Mouse (Mus musculus) B cell, adult 2 months (primary cell): ENCODE measurements at regions not wholly inside any gene's neighbourhood (a gene's known extent, or its start where the extent isn't known, plus 50 kb on each side); places are given as distances from the start of the nearest gene placed in this dataset.
A peak's percentile ranks its signal among the peaks of the same experiment; 100 is the strongest.

Experiments used
- DNase-seq, 2 experiments: peaks; one replicate each; pipeline ENCODE4 v3.0.0; 2022

DNA sequence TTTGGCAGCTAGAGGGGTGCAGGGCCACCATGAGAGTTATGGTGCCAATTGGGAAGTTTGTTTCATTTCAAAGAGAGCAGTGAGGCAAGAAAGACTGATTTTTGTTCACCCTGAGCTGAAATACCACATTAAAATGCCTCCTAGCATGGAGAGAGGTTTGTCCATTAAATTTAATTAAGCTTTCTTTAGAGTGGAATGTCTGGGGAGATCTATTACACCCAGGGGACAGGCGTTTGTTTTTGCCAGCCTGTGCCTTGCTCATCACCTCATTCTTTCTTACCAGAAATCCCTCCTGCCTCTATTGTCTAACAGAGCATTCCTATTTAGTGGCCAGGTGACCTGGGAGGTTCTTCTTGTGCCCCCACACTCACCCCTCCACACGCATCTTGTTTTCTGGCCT, 55.2 kb upstream of the Rcn1 start:
- DNase-seq = no peak

DNA sequence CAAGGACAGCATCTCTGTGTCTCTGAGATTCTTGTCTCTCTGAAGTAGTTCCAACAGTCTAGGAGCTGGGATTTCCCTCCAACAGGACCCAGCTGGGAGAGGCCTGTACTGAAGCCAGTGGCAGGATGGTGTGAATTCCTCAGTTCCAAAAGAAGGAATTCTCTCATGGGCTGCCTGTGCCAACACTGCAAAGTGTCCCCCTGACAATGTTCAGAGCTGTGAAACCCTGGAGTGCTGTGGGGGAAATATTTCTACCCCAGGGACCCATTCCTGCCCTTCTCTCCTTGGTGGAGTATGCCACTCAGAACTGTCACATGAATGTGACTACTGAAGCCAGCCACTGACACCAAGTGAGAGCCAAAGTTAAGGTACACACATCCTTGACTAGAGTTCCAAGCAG, 55.7 kb upstream of the Rcn1 start:
- no peak for DNase-seq

DNA sequence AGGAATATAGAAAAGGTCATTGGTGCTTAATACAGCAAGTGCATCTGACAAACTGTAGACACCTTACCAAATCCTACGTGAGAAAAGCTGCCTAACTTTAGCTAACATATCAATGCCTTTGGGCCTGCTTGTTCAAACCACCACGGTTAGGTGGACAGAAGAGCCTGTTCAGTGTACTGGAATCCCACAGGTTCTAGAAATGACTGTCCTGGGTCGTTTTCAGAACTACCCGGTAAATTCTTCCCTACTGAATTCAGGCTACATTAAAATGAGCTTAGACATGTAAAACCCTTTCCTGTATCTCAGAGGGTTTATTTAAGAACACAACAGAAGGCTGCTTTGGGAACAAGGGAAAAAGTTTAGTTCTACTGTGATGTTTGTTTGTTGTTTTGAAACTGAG, 59.5 kb upstream of the Rcn1 start:
- no peak for DNase-seq

DNA sequence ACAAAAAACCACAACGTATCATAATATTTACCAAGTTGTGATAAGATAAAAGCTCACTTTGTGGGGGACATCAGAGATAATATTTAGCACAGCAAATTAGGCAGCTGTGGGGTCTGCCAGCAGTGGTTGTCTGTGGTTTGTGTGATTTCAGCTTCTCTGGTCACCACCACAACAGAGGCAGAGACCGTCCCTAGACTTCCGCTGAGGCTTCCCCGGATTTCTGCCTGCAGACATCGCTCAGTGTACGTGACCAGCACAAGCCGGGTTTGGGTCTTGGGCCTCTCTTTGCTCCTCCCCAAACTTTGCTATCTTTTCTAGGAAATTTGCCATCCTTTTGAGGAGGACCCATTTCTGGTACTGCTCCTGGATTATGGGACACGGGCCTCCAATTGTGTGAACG, 60.4 kb upstream of the Rcn1 start:
- no peak for DNase-seq

DNA sequence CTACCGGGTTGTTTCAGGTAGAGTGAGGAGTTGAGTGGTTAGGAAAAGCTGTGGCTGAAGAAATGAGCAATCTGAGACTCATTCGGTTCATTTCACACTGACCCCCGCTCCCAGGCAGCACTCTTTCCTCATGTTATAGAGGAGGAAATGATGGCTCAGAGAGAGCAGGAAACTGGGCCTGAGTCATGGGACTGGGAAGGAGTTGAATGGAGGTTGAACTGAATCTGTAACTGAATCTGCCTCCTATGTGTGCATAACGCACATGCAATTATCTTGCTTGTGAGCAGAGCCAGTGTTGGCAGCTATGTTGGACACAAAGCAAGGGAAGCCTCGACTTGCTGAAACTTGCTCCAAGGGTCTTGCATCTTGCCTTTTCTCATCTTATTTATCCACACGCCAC, 66.5 kb upstream of the Rcn1 start:
- no peak for DNase-seq

DNA sequence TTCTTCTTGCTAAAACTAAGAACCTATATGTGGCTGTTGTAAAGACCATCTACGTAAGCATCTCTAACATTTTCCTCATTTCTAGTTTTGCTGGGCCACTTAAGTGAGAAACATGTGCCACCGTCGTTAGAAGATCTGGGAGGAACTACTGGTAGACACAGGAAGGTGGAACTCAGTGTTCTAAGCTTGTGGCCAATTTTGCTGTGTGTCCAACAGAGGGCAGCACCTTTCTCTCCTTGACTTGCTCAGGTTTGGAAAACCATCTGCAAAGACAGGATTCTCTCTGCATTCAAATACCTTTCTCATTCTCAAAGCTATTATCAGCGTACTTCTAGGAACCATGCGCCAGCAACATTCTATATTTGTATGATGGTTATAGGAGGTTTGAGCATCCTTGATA, 69.8 kb upstream of the Rcn1 start:
- DNase-seq = no peak

DNA sequence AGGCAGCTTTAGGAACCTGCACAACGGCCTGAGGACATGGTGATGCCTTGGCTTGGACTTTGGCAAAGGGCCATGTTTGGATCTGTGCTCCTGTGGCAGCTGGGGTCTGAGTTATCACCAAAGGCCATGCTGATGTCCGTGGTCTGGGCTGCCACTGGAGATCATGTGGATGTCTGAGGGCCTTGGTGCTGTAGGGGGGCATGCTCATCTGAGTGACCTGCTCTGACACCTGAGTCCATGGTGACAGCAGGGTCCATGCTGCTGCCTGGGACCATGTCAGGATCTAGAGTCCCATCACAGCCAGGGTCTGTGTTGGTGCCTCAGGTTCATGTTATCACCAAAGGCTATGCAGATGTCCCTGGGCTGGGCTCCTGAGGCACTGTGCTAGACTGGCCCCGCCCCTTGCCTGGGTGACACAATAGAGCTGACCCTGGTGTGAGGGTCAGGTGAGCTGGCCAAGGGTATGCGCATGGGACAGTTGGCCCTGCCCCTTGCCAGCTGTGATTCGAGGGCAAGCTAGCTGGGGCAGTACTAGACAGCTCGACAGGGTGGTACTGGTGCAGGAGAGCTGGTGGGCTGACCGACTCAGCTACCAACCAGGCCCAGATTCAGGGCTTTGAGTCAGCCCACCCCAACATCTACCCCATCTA, 77.0 kb upstream of the Rcn1 start:
- no peak for DNase-seq

DNA sequence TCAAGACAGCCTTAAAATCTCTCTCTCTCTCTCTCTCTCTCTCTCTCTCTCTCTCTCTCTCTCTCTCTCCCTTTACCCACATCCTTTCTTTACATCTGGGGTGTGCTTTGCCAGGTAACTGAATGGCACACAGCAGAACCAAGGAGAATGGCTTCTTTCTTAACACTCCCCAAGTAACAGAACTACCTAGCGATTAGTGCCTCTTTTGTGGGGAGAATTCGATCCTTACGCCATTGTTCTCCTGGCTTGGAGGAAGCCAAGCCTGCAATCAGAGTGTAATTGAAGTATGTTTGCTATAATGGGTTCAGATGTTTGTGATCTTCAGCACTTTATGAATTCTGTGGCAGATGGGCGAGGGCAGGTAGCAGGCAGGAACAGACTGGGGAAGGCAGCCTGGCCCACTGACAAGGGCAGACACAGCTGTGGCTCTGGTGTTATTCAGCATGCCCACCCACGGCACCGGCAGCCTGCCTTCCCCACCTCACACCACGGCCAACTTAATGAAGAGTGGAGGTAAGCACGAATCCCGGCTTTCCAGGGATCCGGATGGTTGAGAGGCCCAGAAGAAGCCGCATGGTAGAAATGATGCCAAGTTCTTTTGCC, 83.0 kb upstream of the Rcn1 start:
- DNase-seq = no peak

DNA sequence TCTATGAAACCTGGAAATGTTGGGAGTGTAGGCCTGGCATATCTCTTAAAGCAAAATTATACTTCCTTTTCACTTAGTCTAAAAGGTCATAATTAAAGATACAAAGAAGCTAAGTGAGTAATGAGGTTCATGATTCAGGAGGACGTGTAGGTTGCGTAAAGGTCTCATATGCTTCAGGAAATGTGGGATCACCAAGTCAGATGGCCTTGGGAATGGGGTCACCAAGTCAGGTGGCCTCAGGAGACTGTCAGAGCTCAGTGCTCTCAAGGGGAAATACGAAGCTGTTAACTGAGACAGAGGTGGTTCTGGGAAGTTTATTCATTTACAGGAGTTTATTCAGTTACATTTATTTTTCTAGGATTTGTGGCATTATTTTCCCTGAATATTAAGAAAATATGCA, 85.4 kb upstream of the Rcn1 start:
- no peak for DNase-seq

DNA sequence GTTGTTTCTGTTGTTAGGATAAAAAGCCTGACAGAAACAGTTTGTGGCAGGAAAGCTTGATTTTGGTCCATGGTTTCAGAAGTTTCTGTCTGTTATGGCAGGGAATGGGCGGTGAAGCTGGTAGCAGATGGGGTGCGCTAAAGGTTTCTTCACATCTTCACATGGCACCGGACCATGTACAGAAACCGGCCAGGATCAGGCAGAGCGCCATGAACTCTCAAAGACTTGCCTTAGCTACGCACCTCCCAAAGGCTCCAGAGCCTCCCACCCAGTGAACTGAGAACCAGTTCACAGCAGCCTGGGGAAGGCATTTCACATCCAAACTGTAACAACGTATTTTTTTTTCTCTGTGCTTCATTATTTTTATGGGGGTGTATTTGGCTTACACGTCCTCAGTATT, 86.2 kb upstream of the Rcn1 start:
- DNase-seq = no peak

DNA sequence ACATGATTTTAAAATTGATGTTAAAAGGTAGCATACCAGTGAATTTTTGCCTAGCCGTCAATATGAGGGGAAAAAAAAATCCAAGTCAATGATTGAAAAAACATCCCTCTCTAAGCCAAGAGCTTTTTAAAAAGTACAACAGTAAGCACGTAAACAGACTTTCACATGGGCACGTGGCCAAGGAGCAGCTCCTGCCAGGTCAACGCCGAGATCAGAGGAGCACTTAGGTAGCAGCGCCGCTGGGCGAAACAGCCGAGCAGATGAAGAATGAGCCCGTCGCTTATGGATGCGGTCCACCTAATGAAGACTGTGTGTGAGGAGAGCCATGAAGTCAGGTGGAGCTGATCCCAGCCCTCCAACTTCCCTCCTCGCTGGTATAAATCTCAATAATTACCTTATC, 96.7 kb upstream of the Rcn1 start:
- DNase-seq = no peak

DNA sequence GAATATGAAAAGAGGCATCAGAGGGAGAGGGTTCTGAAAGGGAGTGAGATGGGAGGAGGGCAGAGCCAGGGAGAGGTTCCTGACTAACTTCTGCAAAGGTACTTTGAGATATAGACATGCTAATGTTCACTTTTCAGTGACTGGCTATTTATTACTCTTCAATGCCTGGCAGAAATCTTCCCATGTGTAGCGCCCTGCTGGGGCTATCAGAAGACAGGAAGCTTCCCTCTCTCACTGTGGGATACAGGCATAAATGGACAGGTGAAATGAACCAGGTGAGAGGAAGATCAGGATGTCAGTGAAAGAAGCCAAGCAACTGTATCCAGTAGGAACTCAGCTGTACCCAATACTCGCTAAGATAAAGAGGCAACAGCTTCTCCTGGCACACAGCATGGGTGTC, 105.1 kb upstream of the Rcn1 start:
- no peak for DNase-seq

DNA sequence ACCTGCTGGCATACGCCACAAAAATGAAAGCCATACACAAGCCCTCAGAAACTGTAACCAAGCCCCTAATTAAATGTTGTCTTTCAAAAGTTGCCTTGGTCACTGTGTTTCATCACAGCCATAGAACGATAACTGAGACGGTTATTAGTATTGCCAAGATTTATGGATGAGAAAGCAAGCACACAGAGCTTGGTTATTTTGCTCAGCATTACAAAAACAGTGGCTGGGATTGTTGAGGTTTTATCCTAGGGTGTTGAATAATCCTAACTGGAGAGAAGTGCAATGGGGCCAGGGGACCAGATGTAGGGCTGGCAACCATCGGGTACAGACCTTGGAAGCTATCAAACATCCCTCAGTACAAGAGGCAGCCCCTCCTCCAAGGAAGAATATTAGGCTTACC, 106.4 kb upstream of the Rcn1 start:
- DNase-seq = no peak

DNA sequence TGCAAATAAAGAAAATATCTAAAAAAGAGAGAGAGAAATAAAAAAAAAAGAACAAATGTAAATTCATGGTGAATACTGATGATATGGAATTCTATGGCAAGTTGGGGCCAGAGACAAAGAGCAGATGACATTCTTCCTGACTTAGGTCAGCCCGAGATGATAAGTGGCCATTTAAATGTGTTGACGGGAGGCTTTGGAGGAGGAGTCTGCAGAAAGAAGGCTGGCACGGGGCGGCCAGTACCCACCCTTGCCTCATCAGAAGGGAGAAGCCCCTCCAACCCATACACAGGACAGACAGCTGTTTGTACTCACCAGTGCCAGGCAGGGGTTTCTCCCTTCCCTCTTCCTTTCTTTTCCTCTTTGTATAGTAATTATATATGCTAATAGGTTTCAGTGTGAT, 108.0 kb upstream of the Rcn1 start:
- DNase-seq = no peak

DNA sequence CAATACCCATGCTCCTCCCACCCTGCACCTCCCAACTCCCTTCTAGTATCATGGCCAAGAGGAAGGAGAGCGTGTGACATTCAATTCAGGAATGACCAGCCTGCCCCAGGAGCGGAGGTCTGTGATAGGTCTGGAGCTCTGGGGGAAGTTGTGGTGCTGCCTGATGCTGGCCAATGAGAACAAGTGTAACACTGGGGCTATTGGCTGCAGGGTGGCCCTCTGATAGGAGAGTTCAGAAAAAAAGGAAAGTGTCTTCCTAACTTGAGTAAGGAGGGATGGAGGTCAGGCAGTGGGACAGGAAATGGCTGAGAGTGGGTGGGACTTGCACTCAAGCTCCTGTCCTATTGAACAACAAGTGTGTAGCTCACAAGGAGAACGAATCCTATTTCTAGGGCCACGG, 111.7 kb upstream of the Rcn1 start:
- no peak for DNase-seq

DNA sequence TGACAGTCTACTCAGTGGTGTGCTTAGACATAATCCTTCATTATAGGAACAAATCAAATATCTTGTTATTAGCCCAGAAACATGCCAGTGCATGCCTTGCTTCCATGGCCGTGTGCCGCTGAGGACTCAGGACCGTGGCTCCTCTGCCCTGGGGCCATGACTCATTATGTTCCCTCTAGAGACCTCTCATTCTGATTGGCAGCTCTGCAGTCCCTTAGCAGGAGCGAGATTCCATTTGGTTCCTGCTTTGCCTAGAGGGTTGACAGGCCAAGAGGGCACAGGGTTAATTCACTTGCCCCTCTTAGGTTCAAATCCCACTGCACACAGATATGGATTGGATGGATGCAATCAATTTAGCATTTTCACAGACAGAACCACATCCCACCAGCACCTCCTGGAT, 112.6 kb upstream of the Rcn1 start:
- no peak for DNase-seq

DNA sequence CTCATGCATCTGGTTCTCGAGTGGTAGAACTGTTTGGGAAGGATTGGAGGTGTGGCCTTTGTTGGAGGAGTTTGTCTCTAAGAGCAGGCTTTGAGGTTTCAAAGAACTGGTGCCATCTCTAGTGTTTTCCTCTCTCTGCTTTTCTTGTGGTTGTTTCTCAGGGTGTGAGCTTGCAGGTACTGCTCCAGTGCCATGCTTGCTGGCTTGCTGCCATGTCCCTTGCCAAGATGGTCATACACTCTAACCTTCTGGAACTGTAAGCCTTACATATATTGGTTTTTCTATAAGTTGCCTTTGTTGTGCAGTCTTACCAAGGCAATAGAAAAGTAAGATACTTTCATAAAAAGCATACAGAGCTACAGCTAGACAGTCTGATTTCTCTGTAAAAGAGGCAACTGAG, 115.1 kb upstream of the Rcn1 start:
- no peak for DNase-seq

DNA sequence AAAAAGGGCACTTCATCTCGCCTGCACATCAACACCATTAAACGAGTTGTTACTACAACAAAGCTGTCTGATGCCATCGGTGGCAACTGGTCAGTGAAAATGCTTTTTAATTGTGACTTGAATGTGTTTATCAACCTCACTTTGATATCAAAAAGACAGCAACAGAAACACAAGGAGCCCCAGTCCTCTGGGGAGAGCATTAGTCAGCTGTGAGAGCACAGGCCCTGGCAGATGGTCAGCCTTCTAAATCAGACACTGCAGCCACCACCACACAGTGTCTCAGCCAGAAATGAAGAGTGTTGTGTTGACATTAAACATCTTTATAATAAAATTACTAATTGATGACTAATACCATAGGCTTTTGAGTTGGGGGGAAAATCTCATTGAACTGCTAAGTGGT, 115.8 kb upstream of the Rcn1 start:
- no peak for DNase-seq

DNA sequence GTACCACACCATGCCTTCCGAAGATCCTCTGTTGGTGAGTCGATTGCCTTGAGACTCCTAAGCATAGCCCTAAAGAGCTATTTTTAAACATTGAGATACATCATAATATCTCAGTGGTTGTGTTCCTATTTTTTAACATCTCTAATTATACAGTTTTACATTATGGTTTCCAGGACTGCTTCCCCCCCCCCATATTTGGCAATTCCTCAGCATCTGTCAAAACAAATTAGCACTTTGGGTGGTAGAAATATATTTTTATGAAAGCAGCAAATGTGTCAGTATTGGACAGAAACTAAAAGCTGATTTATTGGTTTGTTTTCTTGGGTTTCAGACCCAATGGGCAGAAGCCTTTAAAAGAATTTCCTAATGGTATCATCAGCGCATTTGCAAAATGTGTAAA, 116.2 kb upstream of the Rcn1 start:
- no peak for DNase-seq

DNA sequence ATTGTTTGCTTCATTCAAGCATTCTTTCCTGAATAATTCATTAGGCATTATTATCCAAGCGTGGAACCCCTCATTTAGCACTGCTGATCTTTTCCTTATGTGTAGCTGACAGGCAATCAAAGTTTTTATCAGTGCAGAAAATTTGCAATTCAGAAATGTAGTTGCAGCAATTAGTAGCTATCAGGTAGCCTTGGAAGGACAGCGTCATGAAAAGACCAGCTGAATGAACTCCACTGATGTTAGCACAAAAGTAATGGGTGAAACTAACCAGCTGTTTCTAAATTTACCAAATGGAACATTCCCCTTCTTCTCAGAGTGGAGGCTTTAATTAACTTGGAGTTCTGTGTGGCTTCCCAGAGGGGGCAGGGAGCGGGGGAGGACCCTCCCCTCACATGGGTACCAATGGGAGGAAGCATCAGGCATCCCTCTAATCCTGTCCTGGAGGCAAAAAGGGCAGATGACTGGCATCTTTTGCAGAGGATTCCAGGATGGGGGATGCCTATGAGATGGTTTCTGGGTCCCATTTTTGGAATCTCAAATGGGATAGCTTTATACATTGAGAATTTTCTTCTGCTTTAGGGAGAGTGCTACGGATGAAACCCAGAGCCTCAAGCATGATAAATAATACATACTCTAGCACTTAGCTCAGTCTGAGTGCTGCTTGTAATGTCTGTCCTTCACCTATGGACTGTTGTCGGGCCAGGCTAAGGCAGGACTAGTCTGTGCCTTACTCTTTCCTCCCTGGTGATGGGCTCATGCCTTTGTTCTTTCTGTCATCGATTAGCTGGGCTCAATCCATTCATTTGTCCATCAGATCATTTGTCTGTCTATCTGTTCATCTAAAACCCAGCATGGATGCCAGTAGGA, 117.4 kb upstream of the Rcn1 start:
- DNase-seq = no peak

DNA sequence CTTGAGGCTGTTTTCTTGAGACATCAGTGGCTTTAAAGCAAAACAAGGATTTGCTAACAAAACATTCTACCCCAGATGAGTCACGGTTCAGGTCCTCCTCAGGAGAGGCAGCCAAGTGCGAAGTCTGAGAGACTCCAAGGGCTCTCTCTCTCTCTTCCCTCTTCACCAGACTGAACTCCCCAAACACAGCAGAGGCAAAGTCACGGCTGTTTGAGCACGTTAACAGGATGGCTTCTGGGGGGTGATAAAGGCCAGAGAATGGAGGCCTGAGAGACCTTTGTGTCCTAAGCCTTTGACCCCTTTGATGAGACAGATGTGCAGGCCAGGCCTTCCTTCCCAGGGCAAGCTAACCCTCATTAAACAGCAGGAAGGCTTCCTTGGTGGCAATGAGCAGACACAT, 122.7 kb upstream of the Rcn1 start:
- no peak for DNase-seq

DNA sequence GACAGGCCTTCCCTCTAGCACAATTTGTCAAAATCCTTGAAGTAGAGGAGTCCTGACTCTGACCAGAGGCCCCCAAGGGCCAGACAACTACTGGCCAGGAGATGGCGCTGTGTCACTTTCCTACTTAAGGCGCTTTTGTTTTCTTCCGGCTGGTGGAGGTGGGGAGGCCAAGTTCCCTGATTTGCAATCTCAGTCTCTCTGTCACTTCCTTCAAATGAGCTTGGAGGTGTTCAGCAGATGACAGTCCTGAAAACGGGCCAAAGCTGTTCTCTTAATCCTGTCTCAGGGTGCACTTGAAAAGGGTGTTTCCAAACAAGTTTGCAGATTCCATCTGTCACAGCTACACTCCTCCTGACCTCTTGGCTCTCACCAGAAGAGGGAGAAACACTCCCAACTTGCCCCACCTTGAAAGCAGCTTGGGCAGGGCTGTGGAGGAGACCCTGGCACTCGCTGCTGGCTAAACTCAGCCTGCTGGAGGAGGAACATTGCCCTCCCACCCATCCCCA, 124.2 kb upstream of the Rcn1 start:
- peak; percentile 4 to 6 for DNase-seq

DNA sequence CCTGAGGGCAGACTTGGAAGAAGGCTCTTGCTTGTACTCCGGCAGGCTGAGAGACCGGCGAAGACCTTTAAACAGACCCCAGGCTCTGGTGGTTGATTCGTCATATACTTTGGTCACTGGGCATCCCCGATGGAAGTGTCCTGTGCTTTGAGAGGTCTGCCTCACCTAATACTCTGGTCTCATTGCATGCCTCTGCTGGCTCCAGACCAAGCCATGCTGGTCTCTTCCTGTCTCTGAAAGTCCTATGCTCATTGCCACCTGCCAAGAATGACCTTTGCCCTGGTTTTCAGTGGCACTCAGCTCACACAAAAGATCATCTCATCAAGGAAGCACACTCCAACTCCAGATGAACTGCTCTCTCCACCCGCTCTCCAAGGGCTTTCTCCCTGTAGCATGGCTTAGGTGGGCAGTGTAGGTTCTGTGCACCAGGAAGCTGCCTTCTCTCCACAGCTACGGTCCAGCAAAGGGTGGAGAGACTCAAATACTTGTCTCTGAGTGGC, 126.0 kb upstream of the Rcn1 start:
- DNase-seq = no peak

DNA sequence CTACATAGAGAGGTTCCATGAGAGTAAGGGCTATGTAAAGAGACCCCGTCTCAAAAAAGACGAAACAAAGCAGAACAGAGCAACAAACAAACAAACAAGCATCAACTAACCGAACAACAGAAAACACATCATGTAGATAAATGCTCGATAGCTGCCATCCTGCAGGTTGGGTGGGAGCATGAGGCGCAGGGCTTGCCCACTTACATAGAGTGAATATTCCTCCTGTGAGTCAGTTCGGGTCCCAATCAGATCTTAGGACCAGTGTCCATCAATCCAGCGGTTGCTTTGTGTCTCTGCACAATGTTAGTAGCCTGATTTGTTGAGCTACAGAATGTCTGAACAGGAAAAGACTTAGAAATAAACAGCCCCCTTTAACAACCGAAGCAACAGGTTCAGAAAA, 129.4 kb upstream of the Rcn1 start:
- no peak for DNase-seq
